Mouse (Mus musculus) liver, embryonic 12.5 days (tissue): ENCODE measurements around the gene Vps33a. TPM values are rescaled to one million over a fixed set of nuclear protein-coding genes. Genes with fewer than 3 reads are reported as not detected.

ENCODE experiments used
- ATAC-seq: fragments of 200-750 bp; cut with Nextera tagmentation; 2 replicates; pipeline ENCODE4 v1.8.0; 2017; ENCODE audit warnings: moderate number of reproducible peaks, mild to moderate bottlenecking, moderate library complexity
- H3K27ac ChIP-seq: fragments of 300-500 bp; sonication (generic); 2 replicates; pipeline ENCODE4 v1.5.1; 2016; ENCODE audit warnings: mild to moderate bottlenecking
- H3K27me3 ChIP-seq: fragments of 300-500 bp; sonication (generic); replicated peaks from 2 replicates; pipeline ENCODE4 v1.6.1; 2016; ENCODE audit warnings: mild to moderate bottlenecking, moderate library complexity
- H3K36me3 ChIP-seq: fragments of 300-500 bp; sonication (generic); 2 replicates; pipeline ENCODE4 v1.6.1; 2016; ENCODE audit warnings: mild to moderate bottlenecking, moderate library complexity
- H3K4me1 ChIP-seq: fragments of 300-500 bp; sonication (generic); 2 replicates; pipeline ENCODE4 v1.6.1; 2016
- H3K4me2 ChIP-seq: fragments of 300-500 bp; sonication (generic); 2 replicates; pipeline ENCODE4 v1.6.1; 2016; ENCODE audit warnings: mild to moderate bottlenecking, moderate library complexity
- H3K4me3 ChIP-seq: fragments of 300-500 bp; sonication (generic); 2 replicates; pipeline ENCODE4 v1.5.1; 2016; ENCODE audit warnings: mild to moderate bottlenecking, moderate library complexity
- H3K9ac ChIP-seq: fragments of 300-500 bp; sonication (generic); 2 replicates; pipeline ENCODE4 v1.6.1; 2016; ENCODE audit warnings: mild to moderate bottlenecking, moderate library complexity
- H3K9me3 ChIP-seq: fragments of 300-500 bp; sonication (generic); replicated peaks from 2 replicates; pipeline ENCODE4 v1.6.1; 2016; ENCODE audit warnings: mild to moderate bottlenecking, moderate library complexity
- WGBS: fragments of 180-500 bp; shearing (Covaris S2); methylation state at CpG from one replicate; pipeline ENCODE4 v1.1.7; 2016; ENCODE audit not compliant: insufficient replicate concordance; 5-methylcytosine and 5-hydroxymethylcytosine counted together
- polyA plus RNA-seq: library from polyadenylated mRNA; unstranded; fragments of >200 nt; fragmentation: Nextera tagmentation; extraction: Ambion mirVana; gene quantifications from 2 replicates; pipeline ENCODE4 v1.2.1, GENCODE M21; 2016

Vps33a gene
- 22.6 and 24.1 TPM in 2 replicates for polyA plus RNA-seq

- H3K27ac ChIP-seq = peak within 1 kb of the TSS; percentile 75
- peaks cover 23% of the 10 kb centered on the region for H3K4me1 ChIP-seq
- peak; percentile 90 for ATAC-seq
- peaks cover 33% of the 10 kb centered on the region for H3K36me3 ChIP-seq
- H3K9me3 ChIP-seq = no peaks in the 10 kb centered on the region
- peak within 1 kb of the TSS; percentile 93 for H3K4me2 ChIP-seq
- H3K9ac ChIP-seq = peak within 1 kb of the TSS; percentile 91
- no peaks in the 10 kb centered on the region for H3K27me3 ChIP-seq
- H3K4me3 ChIP-seq = peak within 1 kb of the TSS; percentile 94
- 2% methylated on average over 54 of the region's 54 CpGs for WGBS
Observed at GRCm38 (mm10) chr5:123572357-123573186, at the start of gene Vps33a. Gene Vps33a, minus strand, starts transcription at chr5:123573038.

GRCm38 (mm10) chr5:123622421-123622820, 49.6 kb upstream of the Vps33a start:
- 80% methylated on average over 13 of the region's 13 CpGs for WGBS
- H3K4me1 ChIP-seq = no peaks in the 10 kb centered on the region
- H3K27ac ChIP-seq = no peak overlapping the region
- no peaks in the 10 kb centered on the region for H3K27me3 ChIP-seq
- no peak overlapping the region for H3K4me2 ChIP-seq
- H3K9ac ChIP-seq = no peak overlapping the region
- no peak for ATAC-seq
- no peaks in the 10 kb centered on the region for H3K9me3 ChIP-seq
- H3K36me3 ChIP-seq = peaks cover 39% of the 10 kb centered on the region
- H3K4me3 ChIP-seq = no peak overlapping the region

DNA sequence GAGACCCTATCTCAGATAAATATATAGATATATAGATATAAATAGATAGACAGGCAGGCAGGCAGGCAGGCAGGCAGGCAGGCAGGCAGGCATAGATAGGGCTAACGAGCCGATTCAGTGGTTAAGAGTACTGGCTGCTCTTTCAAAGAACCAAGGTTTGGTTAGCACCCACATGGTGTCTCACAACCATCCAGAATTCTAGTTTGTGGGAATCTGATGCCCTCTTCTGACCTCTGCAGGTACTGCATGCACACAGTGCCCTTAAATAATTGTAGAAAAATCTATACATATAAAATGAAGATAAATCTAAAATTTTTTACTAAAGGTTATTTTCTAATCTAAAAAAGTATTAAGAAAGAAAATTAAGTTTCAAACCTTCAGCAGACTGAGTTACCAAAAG, 45.7 kb upstream of the Vps33a start:
- Histone ChIP-seq H3K36me3 (peaks cover 61% of the 10 kb centered on the region), H3K9ac (no peak overlapping the region), H3K4me2 (no peak overlapping the region), H3K27me3 (no peaks in the 10 kb centered on the region), H3K27ac (no peak overlapping the region), H3K4me3 (no peak overlapping the region), H3K4me1 (no peaks in the 10 kb centered on the region), H3K9me3 (no peaks in the 10 kb centered on the region)
- WGBS = 26% methylated on average over 2 of the region's 2 CpGs
- no peak for ATAC-seq

DNA sequence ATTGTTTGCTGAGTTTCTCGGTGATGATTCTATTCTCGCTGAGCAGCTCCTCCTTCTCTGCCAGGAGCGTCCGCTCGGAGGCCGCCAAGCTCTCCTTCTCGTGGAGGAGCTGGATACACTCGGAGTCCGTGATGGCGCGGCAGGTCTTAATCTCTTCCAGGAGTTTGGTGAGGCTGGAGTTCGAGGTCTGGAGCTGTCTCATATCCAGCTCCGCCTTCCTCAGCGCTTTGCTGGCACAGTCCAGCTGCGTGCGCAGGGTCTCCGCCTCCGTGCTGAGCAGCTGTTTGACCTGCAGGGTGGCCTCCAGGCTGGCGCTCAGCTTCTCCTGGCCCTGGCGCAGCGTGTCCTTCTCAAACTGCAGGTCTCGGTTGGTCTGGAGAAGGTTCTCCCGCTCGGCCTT, 41.4 kb upstream of the Vps33a start:
- H3K4me1 ChIP-seq = 0 out of 2 replicates have a peak, but pooled peaks cover 3% of the 10 kb centered on the region
- H3K4me2 ChIP-seq = no peak overlapping the region
- H3K36me3 ChIP-seq = peaks cover 62% of the 10 kb centered on the region
- H3K4me3 ChIP-seq = no peak overlapping the region
- ATAC-seq = no peak
- H3K27ac ChIP-seq = no peak overlapping the region
- 89% methylated on average over 24 of the region's 24 CpGs for WGBS
- H3K9ac ChIP-seq = no peak overlapping the region
- no peaks in the 10 kb centered on the region for H3K27me3 ChIP-seq
- no peaks in the 10 kb centered on the region for H3K9me3 ChIP-seq

DNA sequence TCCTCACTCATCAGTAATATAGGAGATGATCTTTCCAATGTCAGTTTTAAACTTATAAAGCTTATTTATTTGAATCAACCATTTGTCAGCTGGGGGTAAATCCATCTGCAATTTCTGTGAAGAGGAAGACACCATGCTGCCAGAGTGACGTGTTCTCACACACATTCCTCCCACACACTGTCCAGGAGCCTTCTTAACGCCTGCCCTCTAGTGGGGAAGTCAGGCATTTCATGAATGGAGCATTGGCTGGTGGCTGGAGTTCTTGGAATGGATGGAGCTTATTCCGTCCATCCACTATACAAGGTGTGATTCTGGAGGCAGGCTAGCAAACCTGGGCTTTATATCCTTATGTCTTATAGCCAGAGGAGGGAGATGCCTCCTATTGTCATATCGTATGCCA, 37.0 kb upstream of the Vps33a start:
- Histone ChIP-seq H3K27me3 (no peaks in the 10 kb centered on the region), H3K9ac (no peak overlapping the region), H3K4me3 (no peak overlapping the region), H3K36me3 (peaks cover 62% of the 10 kb centered on the region), H3K27ac (no peak overlapping the region), H3K4me2 (no peak overlapping the region), H3K9me3 (no peaks in the 10 kb centered on the region), H3K4me1 (0 out of 2 replicates have a peak, but pooled peaks cover 7% of the 10 kb centered on the region)
- WGBS = 29% methylated on average over 4 of the region's 4 CpGs
- no peak for ATAC-seq

- Histone ChIP-seq H3K9me3 (no peaks in the 10 kb centered on the region), H3K36me3 (peaks cover 58% of the 10 kb centered on the region), H3K27me3 (no peaks in the 10 kb centered on the region), H3K4me3 (no peak overlapping the region), H3K27ac (no peak overlapping the region), H3K9ac (no peak overlapping the region), H3K4me2 (no peak overlapping the region), H3K4me1 (0 out of 2 replicates have a peak, but pooled peaks cover 9% of the 10 kb centered on the region)
- WGBS = 87% methylated on average over 7 of the region's 7 CpGs
- no peak for ATAC-seq
Observed at GRCm38 (mm10) chr5:123609416-123609815, 36.6 kb upstream of the Vps33a start.

DNA sequence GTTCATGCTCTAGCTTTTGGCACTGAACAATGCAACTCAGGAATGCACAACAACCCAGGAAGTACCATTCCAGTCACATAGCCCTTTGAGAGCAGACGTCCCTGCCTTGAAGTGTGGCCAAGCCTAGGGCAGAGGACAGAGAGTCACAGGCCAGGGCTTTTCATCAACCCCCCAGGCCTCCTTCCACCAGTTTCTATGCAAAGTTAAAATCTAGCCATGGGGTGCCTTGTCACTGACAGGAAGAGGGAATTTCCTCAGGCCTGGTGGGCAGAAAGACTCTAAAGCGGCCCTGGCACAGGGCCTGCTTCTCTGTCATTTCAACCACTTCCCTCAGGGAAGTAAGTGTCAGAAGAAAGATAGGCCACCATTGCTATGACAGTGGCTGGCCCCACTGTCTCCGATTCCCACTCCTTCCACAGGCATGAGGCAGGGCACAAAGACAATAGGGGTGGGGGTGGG, 34.4 kb upstream of the Vps33a start:
- no peaks in the 10 kb centered on the region for H3K27me3 ChIP-seq
- H3K27ac ChIP-seq = no peak overlapping the region
- H3K36me3 ChIP-seq = peaks cover 50% of the 10 kb centered on the region
- no peak overlapping the region for H3K4me2 ChIP-seq
- no peaks in the 10 kb centered on the region for H3K9me3 ChIP-seq
- 62% methylated on average over 3 of the region's 3 CpGs for WGBS
- H3K4me3 ChIP-seq = no peak overlapping the region
- H3K9ac ChIP-seq = no peak overlapping the region
- peaks cover 23% of the 10 kb centered on the region; the same call in 1 of the 2 replicates for H3K4me1 ChIP-seq
- no peak for ATAC-seq

GRCm38 (mm10) chr5:123603496-123603895, 30.7 kb upstream of the Vps33a start:
- ATAC-seq = no peak
- H3K27me3 ChIP-seq = no peaks in the 10 kb centered on the region
- WGBS = 39% methylated on average over 11 of the region's 11 CpGs

GRCm38 (mm10) chr5:123602174-123602573, 29.3 kb upstream of the Vps33a start:
- Histone ChIP-seq H3K4me1 (peaks cover 22% of the 10 kb centered on the region; the same call in 1 of the 2 replicates), H3K9me3 (no peaks in the 10 kb centered on the region), H3K36me3 (peaks cover 35% of the 10 kb centered on the region), H3K9ac (no peak overlapping the region), H3K4me3 (no peak overlapping the region), H3K27me3 (no peaks in the 10 kb centered on the region), H3K4me2 (no peak overlapping the region), H3K27ac (no peak overlapping the region)
- no peak for ATAC-seq
- WGBS = 52% methylated on average over 6 of the region's 6 CpGs

More at GRCm38 (mm10) chr5:123603496-123603895, 30.7 kb upstream of the Vps33a start:
- H3K4me2 ChIP-seq = no peak overlapping the region
- peaks cover 44% of the 10 kb centered on the region for H3K36me3 ChIP-seq
- no peak overlapping the region for H3K4me3 ChIP-seq
- no peak overlapping the region for H3K9ac ChIP-seq
- no peak overlapping the region for H3K27ac ChIP-seq
- H3K4me1 ChIP-seq = peaks cover 22% of the 10 kb centered on the region; the same call in 1 of the 2 replicates
- no peaks in the 10 kb centered on the region for H3K9me3 ChIP-seq

GRCm38 (mm10) chr5:123599319-123599718, 26.5 kb upstream of the Vps33a start:
- H3K27ac ChIP-seq = no peak overlapping the region
- peaks cover 25% of the 10 kb centered on the region; the same call in 1 of the 2 replicates for H3K4me1 ChIP-seq
- ATAC-seq = no peak
- no peaks in the 10 kb centered on the region for H3K27me3 ChIP-seq
- H3K9ac ChIP-seq = no peak overlapping the region
- no peak overlapping the region for H3K4me2 ChIP-seq
- 34% methylated on average over 6 of the region's 6 CpGs for WGBS
- peaks cover 26% of the 10 kb centered on the region for H3K36me3 ChIP-seq
- no peaks in the 10 kb centered on the region for H3K9me3 ChIP-seq
- H3K4me3 ChIP-seq = no peak overlapping the region

- Histone ChIP-seq H3K27me3 (no peaks in the 10 kb centered on the region), H3K4me1 (peaks cover 8% of the 10 kb centered on the region; the same call in 1 of the 2 replicates), H3K27ac (no peak overlapping the region), H3K36me3 (peaks cover 17% of the 10 kb centered on the region), H3K4me3 (no peak overlapping the region), H3K4me2 (no peak overlapping the region), H3K9ac (no peak overlapping the region), H3K9me3 (no peaks in the 10 kb centered on the region)
- WGBS = 83% methylated on average over 10 of the region's 10 CpGs
- no peak for ATAC-seq
Observed at GRCm38 (mm10) chr5:123593622-123594280, 20.9 kb upstream of the Vps33a start.

GRCm38 (mm10) chr5:123580043-123580442, 7.2 kb upstream of the Vps33a start:
- H3K9me3 ChIP-seq = no peaks in the 10 kb centered on the region
- peaks cover 35% of the 10 kb centered on the region for H3K36me3 ChIP-seq
- H3K27me3 ChIP-seq = no peaks in the 10 kb centered on the region
- H3K4me1 ChIP-seq = peaks cover 5% of the 10 kb centered on the region; the same call in 1 of the 2 replicates
- no peak for ATAC-seq
- H3K9ac ChIP-seq = no peak overlapping the region
- WGBS = 65% methylated on average over 6 of the region's 6 CpGs
- no peak overlapping the region for H3K27ac ChIP-seq
- no peak overlapping the region for H3K4me3 ChIP-seq
- no peak overlapping the region for H3K4me2 ChIP-seq
